Mouse (Mus musculus) liver, embryonic 15.5 days (tissue): ENCODE measurements around the gene Hs3st3b1. TPM values are rescaled to one million over a fixed set of nuclear protein-coding genes. Genes with fewer than 3 reads are reported as not detected.

Experiments used
- ATAC-seq: fragments of 200-750 bp; cut with Nextera tagmentation; 2 replicates; pipeline ENCODE4 v1.8.0; 2017; ENCODE audit warnings: moderate number of reproducible peaks, mild to moderate bottlenecking, moderate library complexity; ENCODE audit not compliant: insufficient read depth
- H3K27ac ChIP-seq: fragments of 300-500 bp; sonication (generic); replicated peaks from 2 replicates; pipeline ENCODE4 v1.5.1; 2015; ENCODE audit warnings: mild to moderate bottlenecking, inconsistent platforms
- H3K27me3 ChIP-seq: fragments of 300-500 bp; sonication (generic); 2 replicates; pipeline ENCODE4 v1.6.1; 2015; ENCODE audit warnings: mild to moderate bottlenecking, inconsistent platforms
- H3K36me3 ChIP-seq: fragments of 300-500 bp; sonication (generic); replicated peaks from 2 replicates; pipeline ENCODE4 v1.6.1; 2015; ENCODE audit warnings: moderate library complexity, mild to moderate bottlenecking, inconsistent platforms
- H3K4me1 ChIP-seq: fragments of 300-500 bp; sonication (generic); replicated peaks from 2 replicates; pipeline ENCODE4 v1.6.1; 2015; ENCODE audit warnings: inconsistent platforms
- H3K4me2 ChIP-seq: fragments of 300-500 bp; sonication (generic); 2 replicates; pipeline ENCODE4 v1.6.1; 2015; ENCODE audit warnings: moderate library complexity, mild to moderate bottlenecking, inconsistent platforms
- H3K4me3 ChIP-seq: fragments of 300-500 bp; sonication (generic); replicated peaks from 2 replicates; pipeline ENCODE4 v1.5.1; 2015; ENCODE audit warnings: mild to moderate bottlenecking, inconsistent platforms
- H3K9ac ChIP-seq: fragments of 300-500 bp; sonication (generic); 2 replicates; pipeline ENCODE4 v1.6.1; 2015; ENCODE audit warnings: moderate library complexity, mild to moderate bottlenecking, inconsistent platforms
- H3K9me3 ChIP-seq: fragments of 300-500 bp; sonication (generic); replicated peaks from 2 replicates; pipeline ENCODE4 v1.6.1; 2016; ENCODE audit warnings: inconsistent platforms
- WGBS: fragments of 180-500 bp; shearing (Covaris S2); methylation state at CpG from one replicate; pipeline ENCODE4 v1.1.7; 2015; ENCODE audit warnings: mixed read lengths; ENCODE audit not compliant: insufficient replicate concordance; 5-methylcytosine and 5-hydroxymethylcytosine counted together
- polyA plus RNA-seq: library from polyadenylated mRNA; unstranded; fragments of >200 nt; fragmentation: Nextera tagmentation; extraction: Ambion mirVana; gene quantifications from 2 replicates; pipeline ENCODE4 v1.2.1, GENCODE M21; 2015

The Hs3st3b1 gene
- polyA plus RNA-seq, 1 experiment from 2014 or later = 13.4 TPM

DNA sequence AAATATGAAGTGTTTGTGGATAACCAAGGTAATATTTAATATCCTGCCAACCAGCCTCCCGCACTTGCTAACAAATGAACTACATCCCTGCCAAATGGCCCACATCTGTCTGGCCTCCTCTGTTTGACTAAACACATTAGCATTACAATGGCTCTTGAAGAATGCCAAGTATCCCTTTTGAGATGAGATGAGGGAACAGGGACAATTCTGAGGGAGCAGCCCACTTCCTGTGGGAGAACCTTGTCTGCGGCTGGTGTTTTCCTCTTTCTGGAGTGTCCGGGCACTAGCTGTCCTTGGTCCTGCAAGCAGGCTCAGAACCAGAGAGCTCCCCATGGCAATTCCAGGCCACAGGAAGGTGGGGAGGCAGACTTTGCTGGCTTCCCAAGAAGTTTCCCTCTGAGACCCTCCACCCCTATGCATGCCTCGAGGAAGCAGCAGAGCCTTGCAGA, 30.7 kb upstream of the Hs3st3b1 start:
- peaks cover 15% of the 10 kb centered on the region for H3K4me1 ChIP-seq
- H3K9ac ChIP-seq = no peak overlapping the region
- 58% methylated on average over 4 of the region's 4 CpGs for WGBS
- no peak overlapping the region for H3K27ac ChIP-seq
- peak overlapping the region; percentile 52; the same call in 1 of the 2 replicates for H3K4me2 ChIP-seq
- ATAC-seq = no peak
- no peak overlapping the region for H3K4me3 ChIP-seq
- H3K9me3 ChIP-seq = no peaks in the 10 kb centered on the region
- peaks cover 4% of the 10 kb centered on the region for H3K27me3 ChIP-seq
- H3K36me3 ChIP-seq = no peaks in the 10 kb centered on the region

DNA sequence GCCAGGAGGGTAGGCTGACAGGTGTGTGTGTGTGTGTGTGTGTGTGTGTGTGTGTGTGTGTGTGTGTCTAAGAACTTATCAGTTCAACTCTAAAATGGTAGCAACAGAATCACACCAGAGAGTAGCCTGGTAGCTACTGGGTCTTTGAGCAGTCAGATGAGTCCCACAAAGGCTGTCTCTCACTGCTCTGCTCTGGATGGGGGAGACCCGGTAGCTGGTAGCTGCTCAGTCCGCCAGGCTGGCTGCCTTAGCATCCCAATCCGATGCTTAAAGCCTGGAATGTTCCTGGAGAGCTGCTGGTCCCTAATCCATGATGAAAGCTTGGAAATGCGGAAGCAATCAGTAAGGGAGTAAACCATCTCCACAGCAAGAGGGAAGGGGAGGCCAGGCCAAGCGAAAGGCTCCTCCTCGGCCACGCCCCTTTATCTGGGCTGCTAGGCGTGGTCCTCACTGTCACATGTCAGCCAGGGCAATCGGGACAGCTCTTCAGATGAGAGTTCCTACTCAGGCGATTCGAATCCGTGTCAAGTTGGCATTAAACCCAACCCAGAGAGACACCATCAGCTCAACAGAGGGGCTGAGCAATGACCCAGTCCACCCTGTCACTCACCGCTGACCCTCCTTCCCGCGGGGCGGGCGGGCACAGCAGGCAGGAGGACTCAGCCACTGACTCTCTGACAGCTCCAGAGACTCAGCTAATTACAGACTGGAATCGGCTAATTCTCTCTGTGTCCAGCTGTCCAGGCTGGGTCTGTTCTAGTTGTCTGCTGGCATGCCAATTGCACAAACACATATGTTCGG, 29.9 kb upstream of the Hs3st3b1 start:
- Histone ChIP-seq H3K27ac (no peak overlapping the region), H3K36me3 (no peaks in the 10 kb centered on the region), H3K9me3 (no peaks in the 10 kb centered on the region), H3K4me3 (0 out of 2 replicates have a peak overlapping the region, but pooled peaks have one; percentile 15), H3K27me3 (peaks cover 4% of the 10 kb centered on the region), H3K4me2 (peak overlapping the region; percentile 52), H3K9ac (no peak overlapping the region), H3K4me1 (peaks cover 13% of the 10 kb centered on the region)
- peak; percentile 70; the same call in 1 of the 2 replicates for ATAC-seq
- 11% methylated on average over 19 of the region's 19 CpGs for WGBS

DNA sequence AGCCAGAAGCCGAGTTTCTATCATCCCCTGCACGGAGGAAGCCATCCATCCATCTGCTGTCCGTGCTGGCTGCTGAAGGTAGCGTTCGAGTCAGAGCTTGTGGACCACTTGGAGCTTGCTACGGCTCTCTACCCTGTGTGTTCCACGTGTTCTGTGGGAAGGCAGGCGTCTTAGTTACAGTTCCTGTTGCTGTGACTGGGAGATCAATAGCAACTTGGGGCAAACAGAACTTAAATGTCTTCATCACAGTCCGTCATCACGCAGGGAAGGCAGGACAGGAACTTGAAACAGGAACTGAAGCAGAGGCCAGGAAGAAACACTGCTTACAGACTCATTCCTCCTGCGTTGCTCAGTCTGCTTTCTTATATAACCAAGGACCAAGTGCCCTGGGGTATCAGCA, 26.3 kb upstream of the Hs3st3b1 start:
- peaks cover 4% of the 10 kb centered on the region for H3K27me3 ChIP-seq
- 51% methylated on average over 11 of the region's 11 CpGs for WGBS
- ATAC-seq = no peak
- H3K9ac ChIP-seq = no peak overlapping the region
- no peaks in the 10 kb centered on the region for H3K9me3 ChIP-seq
- H3K4me2 ChIP-seq = no peak overlapping the region
- H3K36me3 ChIP-seq = no peaks in the 10 kb centered on the region
- peaks cover 8% of the 10 kb centered on the region for H3K4me1 ChIP-seq
- H3K27ac ChIP-seq = no peak overlapping the region
- no peak overlapping the region for H3K4me3 ChIP-seq

DNA sequence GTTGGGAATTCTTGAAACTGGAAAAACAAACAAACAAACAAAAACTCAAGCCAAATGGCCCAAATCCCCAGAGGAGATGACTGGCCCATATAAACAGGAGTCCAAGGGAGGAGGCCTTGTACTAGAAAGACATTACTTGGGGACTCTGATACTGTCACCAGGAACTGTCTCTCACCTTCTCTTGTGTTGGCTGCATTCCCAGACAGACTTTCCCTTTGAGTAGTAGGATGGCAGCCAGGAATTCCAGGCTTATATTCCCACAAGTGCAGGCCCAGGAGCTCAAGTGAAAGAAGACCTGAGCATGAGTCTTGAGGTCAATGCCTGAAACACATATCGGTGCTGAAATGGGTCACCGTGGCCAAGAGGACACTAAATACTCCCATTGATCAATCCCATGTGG, 24.9 kb upstream of the Hs3st3b1 start:
- Histone ChIP-seq H3K9me3 (no peaks in the 10 kb centered on the region), H3K27me3 (peaks cover 4% of the 10 kb centered on the region; the same call in 1 of the 2 replicates), H3K27ac (no peak overlapping the region), H3K4me3 (no peak overlapping the region), H3K4me1 (peaks cover 3% of the 10 kb centered on the region), H3K9ac (no peak overlapping the region), H3K36me3 (no peaks in the 10 kb centered on the region), H3K4me2 (no peak overlapping the region)
- ATAC-seq = no peak
- WGBS = 78% methylated on average over 2 of the region's 2 CpGs

DNA sequence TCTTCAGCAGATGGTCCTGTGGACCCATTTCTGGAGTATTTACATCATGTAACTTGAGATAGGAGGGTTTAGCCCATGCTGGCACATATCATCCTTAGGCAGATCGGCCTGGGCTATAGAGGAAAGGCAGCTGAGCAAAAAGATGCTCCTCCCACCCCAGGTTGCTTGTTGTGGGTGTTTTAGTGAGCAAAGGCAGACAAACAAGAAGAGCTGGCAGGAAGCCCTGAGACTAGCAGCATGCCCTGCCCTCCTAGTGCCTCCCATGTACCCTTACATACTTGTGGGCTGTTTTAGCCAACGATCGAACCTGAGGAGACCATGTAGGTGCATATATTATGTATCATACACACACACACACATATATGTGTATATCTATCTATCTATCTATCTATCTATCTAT, 21.9 kb upstream of the Hs3st3b1 start:
- H3K4me1 ChIP-seq = no peaks in the 10 kb centered on the region
- H3K36me3 ChIP-seq = no peaks in the 10 kb centered on the region
- no peak for ATAC-seq
- WGBS = 78% methylated on average over 3 of the region's 3 CpGs
- no peak overlapping the region for H3K9ac ChIP-seq
- H3K9me3 ChIP-seq = no peaks in the 10 kb centered on the region
- no peak overlapping the region for H3K27ac ChIP-seq
- no peaks in the 10 kb centered on the region for H3K27me3 ChIP-seq
- no peak overlapping the region for H3K4me3 ChIP-seq
- no peak overlapping the region for H3K4me2 ChIP-seq

DNA sequence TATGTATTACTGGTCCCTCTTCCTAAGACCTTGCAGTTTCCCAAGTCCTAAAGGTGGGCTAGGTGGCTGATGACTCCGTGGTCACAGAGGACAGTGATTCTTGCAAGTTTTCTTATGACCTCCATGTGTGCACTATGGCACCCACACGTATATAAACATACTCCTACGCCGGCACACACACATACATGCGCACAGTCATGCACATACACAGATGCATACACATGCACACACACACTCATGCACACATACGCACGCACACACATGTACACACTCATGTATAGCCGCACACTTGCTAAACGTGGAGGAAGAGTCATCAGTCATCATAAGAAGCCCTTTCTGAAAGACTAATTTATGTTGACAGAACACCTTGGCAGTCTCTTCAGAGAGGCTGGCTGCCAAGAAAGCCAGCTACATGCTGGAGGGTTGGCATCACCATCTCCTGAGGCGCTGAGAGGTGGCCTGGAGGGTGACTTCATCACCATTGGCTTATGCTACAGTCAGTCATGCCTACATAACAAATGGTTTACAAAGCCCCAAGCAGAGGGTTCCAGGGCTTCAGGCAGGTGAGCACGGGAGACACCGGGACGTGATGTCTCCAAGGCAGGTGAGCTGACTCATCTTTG, 21.3 kb upstream of the Hs3st3b1 start:
- H3K9ac ChIP-seq = no peak overlapping the region
- no peaks in the 10 kb centered on the region for H3K9me3 ChIP-seq
- no peak overlapping the region for H3K4me2 ChIP-seq
- WGBS = 72% methylated on average over 13 of the region's 13 CpGs
- H3K27me3 ChIP-seq = no peaks in the 10 kb centered on the region
- H3K4me1 ChIP-seq = no peaks in the 10 kb centered on the region
- no peaks in the 10 kb centered on the region for H3K36me3 ChIP-seq
- H3K4me3 ChIP-seq = no peak overlapping the region
- H3K27ac ChIP-seq = no peak overlapping the region
- ATAC-seq = no peak

DNA sequence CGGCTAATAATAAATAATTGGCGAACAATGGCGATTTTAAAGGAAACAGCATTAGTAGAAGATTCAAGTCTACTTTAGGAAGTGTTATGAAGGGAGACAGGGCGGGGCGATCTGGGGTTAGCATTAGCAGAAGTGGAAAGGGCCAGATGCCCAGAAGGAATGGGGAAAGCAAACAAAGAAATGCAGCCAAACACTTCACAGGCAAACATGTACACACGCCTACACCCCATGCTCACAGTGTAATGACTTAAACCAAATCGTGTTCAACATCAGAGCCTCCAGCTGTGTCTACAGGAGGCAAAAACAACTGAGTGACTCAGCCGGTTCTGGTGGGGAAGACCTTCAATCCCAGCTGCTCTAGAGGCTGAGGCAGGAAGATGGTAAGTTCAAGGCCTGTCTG, 20.1 kb upstream of the Hs3st3b1 start:
- Histone ChIP-seq H3K9ac (no peak overlapping the region), H3K4me1 (no peaks in the 10 kb centered on the region), H3K4me3 (no peak overlapping the region), H3K9me3 (no peaks in the 10 kb centered on the region), H3K4me2 (no peak overlapping the region), H3K27me3 (no peaks in the 10 kb centered on the region), H3K36me3 (no peaks in the 10 kb centered on the region), H3K27ac (no peak overlapping the region)
- WGBS = 58% methylated on average over 8 of the region's 8 CpGs
- no peak for ATAC-seq

DNA sequence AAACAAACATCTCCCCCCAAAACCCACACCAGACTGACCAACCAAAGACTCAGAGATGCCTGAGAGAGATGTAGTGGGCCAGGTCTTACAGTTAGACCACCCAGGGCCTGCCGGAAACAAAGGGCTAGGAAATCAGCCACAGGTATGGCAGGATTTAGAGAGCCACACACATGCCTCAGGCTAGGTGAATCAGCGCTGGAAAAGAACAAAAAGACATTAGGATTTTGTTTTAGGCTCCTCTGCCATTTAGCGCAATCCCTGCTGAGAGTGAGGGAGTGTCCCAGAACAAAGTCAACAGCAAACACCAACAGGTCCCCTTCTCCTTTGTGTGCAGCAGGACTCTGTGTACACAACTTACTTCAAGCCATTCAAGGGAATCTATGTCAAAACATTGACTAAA, 14.6 kb upstream of the Hs3st3b1 start:
- H3K4me1 ChIP-seq = no peaks in the 10 kb centered on the region; the same call in 1 of the 2 replicates
- no peak overlapping the region for H3K4me3 ChIP-seq
- H3K9me3 ChIP-seq = no peaks in the 10 kb centered on the region
- 37% methylated on average over 3 of the region's 3 CpGs for WGBS
- no peak overlapping the region for H3K4me2 ChIP-seq
- no peak overlapping the region for H3K9ac ChIP-seq
- ATAC-seq = no peak
- no peaks in the 10 kb centered on the region for H3K27me3 ChIP-seq
- H3K36me3 ChIP-seq = no peaks in the 10 kb centered on the region
- no peak overlapping the region for H3K27ac ChIP-seq

DNA sequence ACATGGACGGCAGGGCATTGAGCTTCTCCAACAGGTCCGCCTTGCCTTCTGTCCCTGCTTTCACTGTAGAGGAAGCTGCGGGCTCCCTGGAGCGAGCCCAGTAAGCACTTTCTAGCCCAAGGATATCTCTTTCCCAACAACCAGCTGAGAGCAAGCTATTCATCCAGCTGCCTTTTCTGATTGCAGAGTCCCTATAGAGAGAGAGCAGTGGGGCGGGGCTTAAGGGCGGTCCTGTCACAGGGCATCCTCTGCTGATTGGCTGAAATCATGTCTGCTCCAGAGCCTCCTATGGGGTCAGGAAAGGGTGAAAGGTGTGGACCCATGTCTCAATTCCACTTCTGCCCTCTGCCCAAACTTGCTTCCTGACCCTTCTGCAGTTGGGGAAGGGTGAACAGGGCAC, 4.8 kb upstream of the Hs3st3b1 start:
- WGBS = 62% methylated on average over 6 of the region's 6 CpGs
- Histone ChIP-seq H3K4me2 (no peak overlapping the region), H3K9me3 (no peaks in the 10 kb centered on the region), H3K27me3 (peaks cover 56% of the 10 kb centered on the region), H3K36me3 (no peaks in the 10 kb centered on the region), H3K4me1 (peaks cover 24% of the 10 kb centered on the region; the same call in 1 of the 2 replicates), H3K27ac (no peak overlapping the region), H3K4me3 (no peak overlapping the region), H3K9ac (no peak overlapping the region)
- ATAC-seq = no peak

DNA sequence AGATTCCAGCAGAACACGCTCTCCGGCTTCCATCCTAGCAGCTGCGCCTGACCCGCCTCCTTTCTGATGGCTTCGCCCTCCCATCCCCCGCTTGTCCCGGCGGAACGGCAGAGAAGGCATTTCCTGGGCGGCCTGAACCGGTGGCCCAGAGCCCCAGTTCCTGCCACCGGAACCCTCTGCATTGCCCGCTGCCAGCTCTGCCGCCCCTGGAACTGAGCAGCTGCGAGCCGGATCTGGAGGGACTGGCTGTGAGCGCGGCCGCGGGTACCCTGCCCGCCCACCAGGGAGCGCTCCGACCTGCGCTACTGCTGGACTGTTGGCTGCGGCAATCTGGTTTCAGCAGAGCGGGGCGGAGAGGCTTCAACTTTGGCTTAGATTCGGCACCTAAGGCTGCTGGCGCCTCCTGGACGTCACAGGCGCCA, 3.1 kb upstream of the Hs3st3b1 start:
- H3K27ac ChIP-seq = no peak overlapping the region
- under 1% methylated on average over 31 of the region's 31 CpGs for WGBS
- H3K4me2 ChIP-seq = peak overlapping the region; percentile 68
- H3K4me3 ChIP-seq = peak overlapping the region; percentile 42
- H3K36me3 ChIP-seq = no peaks in the 10 kb centered on the region
- H3K9me3 ChIP-seq = no peaks in the 10 kb centered on the region
- no peak overlapping the region for H3K9ac ChIP-seq
- peaks cover 73% of the 10 kb centered on the region for H3K27me3 ChIP-seq
- H3K4me1 ChIP-seq = peaks cover 24% of the 10 kb centered on the region; the same call in 1 of the 2 replicates
- ATAC-seq = no peak

DNA sequence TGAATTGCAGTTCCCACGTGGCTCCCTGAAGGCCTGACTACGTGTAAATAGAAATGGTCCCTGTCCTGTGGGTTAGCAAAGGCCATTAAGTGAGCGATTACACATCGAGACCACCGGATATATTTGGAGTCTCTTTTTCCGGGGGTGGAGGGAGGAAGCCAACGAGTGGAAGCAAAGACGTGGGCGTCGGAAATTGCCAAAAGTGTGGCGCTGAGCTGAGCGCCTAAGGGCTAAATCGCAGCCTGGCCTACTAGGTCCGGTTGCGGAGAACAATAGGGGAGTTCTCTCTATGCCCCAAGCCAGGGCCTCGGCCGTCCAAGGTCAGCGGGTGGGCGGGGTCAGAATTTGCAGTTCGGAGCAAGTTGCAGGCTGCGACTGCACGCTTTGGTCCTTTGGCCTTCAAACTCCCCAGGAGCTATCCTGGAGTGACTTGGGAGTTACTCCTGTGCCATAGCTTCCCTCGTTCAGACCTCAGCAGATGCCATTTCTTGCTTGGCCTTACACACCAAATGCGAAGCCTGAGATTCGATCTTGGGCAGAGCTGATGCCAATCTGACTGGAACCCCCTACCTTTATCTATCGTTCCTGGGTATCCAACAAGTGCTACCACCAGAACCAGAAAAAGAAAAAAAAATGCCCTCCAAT, 2.3 kb upstream of the Hs3st3b1 start:
- ATAC-seq = no peak
- Histone ChIP-seq H3K27ac (no peak overlapping the region), H3K4me3 (no peak overlapping the region), H3K27me3 (peaks cover 77% of the 10 kb centered on the region), H3K4me1 (peaks cover 24% of the 10 kb centered on the region; the same call in 1 of the 2 replicates), H3K36me3 (no peaks in the 10 kb centered on the region), H3K9ac (no peak overlapping the region), H3K4me2 (peak overlapping the region; percentile 61), H3K9me3 (no peaks in the 10 kb centered on the region)
- WGBS = 4% methylated on average over 26 of the region's 26 CpGs
